Mouse (Mus musculus): ENCODE data around the gene Adamtsl1. TPM values are rescaled to one million over a fixed set of nuclear protein-coding genes. Genes with fewer than 3 reads are reported as not detected.

Gene Adamtsl1
- polyA plus RNA-seq, 1 experiment: 3.2 TPM

DNA sequence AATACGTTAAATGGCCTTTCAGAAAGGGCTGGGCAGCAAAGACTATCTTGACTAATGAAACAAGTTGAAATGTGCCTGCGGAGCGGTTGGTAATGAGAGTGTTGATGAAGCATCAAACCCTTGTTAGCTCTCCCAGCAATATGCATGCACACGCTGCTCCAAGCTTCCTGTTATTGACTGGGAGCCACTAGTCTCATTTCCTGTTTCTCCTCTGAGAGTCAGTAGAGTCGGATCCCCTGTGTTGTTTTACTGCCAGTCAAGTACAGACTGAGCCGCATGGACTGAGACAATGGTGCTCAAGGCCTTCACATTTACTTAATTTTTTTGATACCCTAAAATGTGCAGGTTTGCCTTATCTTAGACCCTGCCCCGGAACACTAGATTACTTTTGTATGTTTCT is 77.1 kb downstream of the Adamtsl1 start:
- Histone ChIP-seq H3K27ac (replicated peaks; ENCODE audit: low read depth, low read length) (no peak overlapping the region), H3K4me3 (ENCODE audit: insufficient read depth, low read depth, low read length) (no peak overlapping the region), H3K4me1 (ENCODE audit: control insufficient read depth, insufficient read depth, insufficient read length, low read length) (no peaks in the 10 kb centered on the region)

DNA sequence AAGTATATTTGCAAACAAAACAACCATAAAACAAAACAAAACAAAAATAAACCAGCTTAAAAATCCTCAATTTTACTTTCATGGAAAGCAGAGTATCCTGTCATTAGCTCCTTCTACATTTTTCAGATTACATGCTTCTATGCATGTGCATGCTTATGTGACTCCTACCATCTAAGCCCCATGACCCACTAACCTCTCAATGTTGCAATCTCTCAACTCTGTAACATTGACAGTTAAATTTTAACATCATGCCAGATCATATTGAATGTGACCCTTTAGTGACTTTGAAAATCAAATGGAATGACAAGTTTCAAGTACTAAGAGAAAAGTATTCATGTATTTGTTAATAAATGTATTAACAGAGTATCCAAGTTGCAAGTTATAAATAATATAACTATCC is 80.2 kb downstream of the Adamtsl1 start:
- Histone ChIP-seq H3K4me1 (ENCODE audit: control insufficient read depth, insufficient read depth, insufficient read length, low read length) (no peaks in the 10 kb centered on the region), H3K27ac (replicated peaks; ENCODE audit: low read depth, low read length) (no peak overlapping the region), H3K4me3 (ENCODE audit: insufficient read depth, low read depth, low read length) (no peak overlapping the region)

DNA sequence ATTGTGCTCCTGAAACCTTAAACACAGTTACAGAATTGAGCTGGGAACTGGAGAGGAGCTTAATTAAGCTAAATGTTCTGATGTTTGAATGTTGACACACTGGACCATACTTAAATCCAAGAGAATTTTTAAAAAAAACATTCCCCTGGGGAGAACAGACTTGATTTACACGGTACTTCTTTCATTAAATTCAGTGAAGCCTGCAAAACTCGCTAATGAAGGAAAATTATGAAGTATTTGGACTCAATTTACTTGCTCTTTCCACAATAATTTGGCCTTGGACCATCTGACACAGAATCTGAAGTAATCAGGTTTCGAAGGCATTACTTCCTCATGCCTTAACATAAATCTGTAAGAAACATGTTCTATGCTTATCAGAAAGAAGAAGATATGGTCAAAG is 99.4 kb downstream of the Adamtsl1 start:
- H3K4me1 ChIP-seq (ENCODE audit: control insufficient read depth, insufficient read depth, insufficient read length, low read length): no peaks in the 10 kb centered on the region
- H3K4me3 ChIP-seq (ENCODE audit: insufficient read depth, low read depth, low read length): no peak overlapping the region
- no peak overlapping the region for H3K27ac ChIP-seq (replicated peaks; ENCODE audit: low read depth, low read length)

DNA sequence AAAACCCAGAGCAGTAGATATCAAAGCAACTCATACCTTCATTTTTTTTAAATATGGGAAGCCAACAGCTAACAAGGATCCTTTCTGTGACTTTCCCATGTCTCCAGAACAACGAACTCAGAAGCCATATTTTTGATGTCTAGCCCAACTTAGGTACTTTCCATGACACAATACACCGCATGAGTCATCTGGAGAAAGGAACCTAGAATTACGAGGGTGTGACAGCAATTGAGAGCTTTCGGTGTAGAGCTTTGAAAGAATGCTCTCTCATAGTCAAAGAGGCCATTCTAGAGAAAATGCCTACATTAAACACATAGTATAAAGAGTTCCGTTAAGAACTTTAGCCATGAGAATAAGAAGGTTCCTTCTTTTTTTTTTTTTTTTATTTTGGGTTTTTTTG is 104.8 kb downstream of the Adamtsl1 start:
- Histone ChIP-seq H3K27ac (replicated peaks; ENCODE audit: low read depth, low read length) (no peak overlapping the region), H3K4me1 (ENCODE audit: control insufficient read depth, insufficient read depth, insufficient read length, low read length) (no peaks in the 10 kb centered on the region), H3K4me3 (ENCODE audit: insufficient read depth, low read depth, low read length) (no peak overlapping the region)

DNA sequence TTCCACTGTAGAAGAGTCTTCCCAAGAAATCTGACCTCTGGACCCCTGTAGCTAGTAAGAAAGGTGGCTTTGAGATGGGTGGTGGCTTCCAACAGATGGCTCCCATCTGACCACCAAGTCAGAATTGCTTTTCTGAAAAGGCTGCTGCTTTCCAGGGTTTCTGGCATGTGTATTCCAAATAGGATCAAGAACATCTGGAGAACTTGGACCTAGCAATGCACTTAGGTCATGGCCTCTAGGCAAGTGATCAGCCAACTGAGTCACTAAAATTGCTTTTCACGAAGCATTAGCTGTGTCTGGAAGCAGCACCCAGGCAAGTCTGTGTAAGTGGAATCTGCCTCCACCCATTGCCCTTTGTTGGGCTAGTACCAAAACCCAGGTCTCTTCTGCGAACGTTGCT is 105.3 kb downstream of the Adamtsl1 start:
- Histone ChIP-seq H3K4me3 (ENCODE audit: insufficient read depth, low read depth, low read length) (no peak overlapping the region), H3K27ac (replicated peaks; ENCODE audit: low read depth, low read length) (no peak overlapping the region), H3K4me1 (ENCODE audit: control insufficient read depth, insufficient read depth, insufficient read length, low read length) (no peaks in the 10 kb centered on the region)

DNA sequence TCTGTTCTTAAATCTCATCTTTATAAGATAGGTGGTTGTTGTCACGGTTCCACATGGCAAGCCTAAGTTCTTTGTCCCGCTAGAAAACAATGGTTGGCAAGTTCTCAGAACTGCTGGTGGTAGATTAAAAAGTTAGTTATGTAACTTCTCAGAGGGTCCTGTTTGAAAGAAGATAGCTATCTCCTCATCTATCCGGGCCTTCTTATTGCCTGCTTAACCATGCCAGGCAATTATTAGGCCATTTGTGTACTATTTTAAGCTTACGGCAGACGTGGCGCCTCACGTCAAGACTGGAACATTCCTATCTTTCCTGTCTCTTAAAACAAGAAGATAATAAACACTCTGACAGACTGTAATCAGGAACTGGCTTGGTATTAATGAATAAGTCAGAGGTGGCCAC is 115.4 kb downstream of the Adamtsl1 start:
- no peak overlapping the region for H3K4me3 ChIP-seq (ENCODE audit: insufficient read depth, low read depth, low read length)
- H3K4me1 ChIP-seq (ENCODE audit: control insufficient read depth, insufficient read depth, insufficient read length, low read length): no peaks in the 10 kb centered on the region
- H3K27ac ChIP-seq (replicated peaks; ENCODE audit: low read depth, low read length): no peak overlapping the region

DNA sequence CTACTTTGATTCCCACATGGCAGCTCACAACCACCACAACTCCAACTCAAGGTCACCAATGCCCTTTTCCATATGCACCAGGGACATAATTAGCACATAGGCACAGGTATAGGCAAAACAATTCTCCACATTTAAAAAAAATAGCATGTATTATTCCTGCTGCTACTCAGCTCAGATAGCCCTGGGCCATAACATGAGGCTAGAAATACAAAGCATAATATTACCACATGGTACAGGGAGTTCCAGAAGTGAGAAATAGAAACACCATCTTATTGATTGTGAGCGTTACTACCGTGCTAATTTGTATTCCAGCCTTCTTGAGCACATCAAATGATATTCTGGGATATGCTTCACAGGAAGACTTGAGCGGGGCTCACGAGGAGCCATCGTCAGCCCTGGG is 155.3 kb downstream of the Adamtsl1 start:
- Histone ChIP-seq H3K4me3 (ENCODE audit: insufficient read depth, low read depth, low read length) (no peak overlapping the region), H3K27ac (replicated peaks; ENCODE audit: low read depth, low read length) (no peak overlapping the region), H3K4me1 (ENCODE audit: control insufficient read depth, insufficient read depth, insufficient read length, low read length) (no peaks in the 10 kb centered on the region)

DNA sequence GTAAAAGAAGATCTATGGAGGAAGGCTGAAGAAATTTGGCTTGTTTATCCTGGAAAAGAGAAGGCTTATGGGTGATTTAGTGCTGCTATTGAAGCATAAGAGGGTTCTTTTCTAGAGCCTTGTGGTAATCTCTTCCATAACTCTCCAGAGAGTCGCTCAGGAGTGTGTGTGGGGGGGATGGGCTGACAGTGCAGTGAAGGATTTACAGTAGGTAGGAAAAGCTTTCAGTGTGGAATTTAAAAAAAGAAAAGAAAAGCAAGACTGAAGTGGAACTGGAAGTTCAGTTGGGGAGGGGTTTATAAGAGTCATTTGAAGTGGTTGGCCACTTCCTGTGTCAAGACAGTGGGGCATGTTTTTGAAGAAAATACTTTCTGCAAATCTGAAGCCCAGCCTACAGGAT is 155.8 kb downstream of the Adamtsl1 start:
- H3K27ac ChIP-seq (replicated peaks; ENCODE audit: low read depth, low read length): no peak overlapping the region
- no peak overlapping the region for H3K4me3 ChIP-seq (ENCODE audit: insufficient read depth, low read depth, low read length)
- no peaks in the 10 kb centered on the region for H3K4me1 ChIP-seq (ENCODE audit: control insufficient read depth, insufficient read depth, insufficient read length, low read length)

DNA sequence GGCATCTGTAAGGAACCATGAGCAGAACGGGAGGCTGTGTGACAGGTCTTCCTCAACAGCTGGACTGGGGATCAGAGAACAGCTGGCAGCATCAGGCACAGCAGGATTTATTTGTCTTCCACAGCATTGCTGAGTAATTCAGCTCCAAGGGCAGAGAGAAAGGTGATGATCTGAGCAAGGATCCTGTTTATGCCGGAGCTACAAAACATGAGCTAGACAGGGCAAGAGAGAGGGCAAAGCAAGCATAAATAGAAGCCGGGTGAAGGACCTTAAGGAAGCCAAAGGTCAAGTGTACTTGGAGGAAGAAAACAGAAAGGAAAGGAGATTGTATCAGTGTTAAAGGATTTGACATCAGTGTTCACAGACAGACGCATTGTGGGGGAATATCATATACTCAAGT is 158.3 kb downstream of the Adamtsl1 start:
- H3K4me1 ChIP-seq (ENCODE audit: control insufficient read depth, insufficient read depth, insufficient read length, low read length): no peaks in the 10 kb centered on the region
- H3K4me3 ChIP-seq (ENCODE audit: insufficient read depth, low read depth, low read length): no peak overlapping the region
- no peak overlapping the region for H3K27ac ChIP-seq (replicated peaks; ENCODE audit: low read depth, low read length)

DNA sequence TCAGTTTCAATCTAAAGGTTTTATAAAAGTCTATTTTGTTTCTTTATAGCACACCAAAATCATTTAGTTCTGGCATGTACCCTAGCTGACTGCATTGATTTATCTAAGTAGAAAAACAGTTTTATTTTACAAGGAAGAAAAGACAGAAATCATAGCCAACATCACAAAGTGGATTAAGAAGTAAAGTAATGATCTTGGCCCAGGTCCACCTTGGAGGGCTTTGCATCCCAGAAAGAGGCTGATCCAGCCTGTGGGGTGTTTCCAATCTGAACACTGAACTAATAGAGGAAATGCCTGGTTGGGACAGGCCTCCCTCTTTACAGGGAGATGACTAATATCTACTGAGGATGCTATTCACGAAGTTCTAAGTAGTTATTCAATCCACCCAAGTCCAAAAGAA is 163.6 kb downstream of the Adamtsl1 start:
- Histone ChIP-seq H3K27ac (replicated peaks; ENCODE audit: low read depth, low read length) (no peak overlapping the region), H3K4me3 (ENCODE audit: insufficient read depth, low read depth, low read length) (no peak overlapping the region), H3K4me1 (ENCODE audit: control insufficient read depth, insufficient read depth, insufficient read length, low read length) (no peaks in the 10 kb centered on the region)

DNA sequence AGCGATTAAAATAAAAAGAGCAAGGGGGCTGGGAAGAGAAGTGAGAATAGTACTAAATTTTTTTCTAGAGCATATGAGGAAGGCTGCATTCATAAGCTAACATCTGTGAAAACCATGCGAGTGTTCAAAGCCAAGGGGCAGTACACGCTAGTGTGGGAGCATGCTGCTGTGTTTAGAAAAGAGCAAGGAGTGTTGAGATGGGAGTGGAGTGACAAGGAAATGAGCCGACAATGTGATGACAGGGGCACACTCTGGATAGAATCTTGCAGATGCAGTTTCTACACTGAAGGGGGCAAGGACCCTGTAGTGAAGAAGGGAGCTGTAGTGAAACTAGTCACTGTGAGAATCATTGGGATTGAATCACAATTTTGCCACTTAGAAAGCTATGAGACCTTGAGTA is 172.2 kb downstream of the Adamtsl1 start:
- Histone ChIP-seq H3K4me3 (ENCODE audit: insufficient read depth, low read depth, low read length) (no peak overlapping the region), H3K27ac (replicated peaks; ENCODE audit: low read depth, low read length) (no peak overlapping the region), H3K4me1 (ENCODE audit: control insufficient read depth, insufficient read depth, insufficient read length, low read length) (no peaks in the 10 kb centered on the region)

DNA sequence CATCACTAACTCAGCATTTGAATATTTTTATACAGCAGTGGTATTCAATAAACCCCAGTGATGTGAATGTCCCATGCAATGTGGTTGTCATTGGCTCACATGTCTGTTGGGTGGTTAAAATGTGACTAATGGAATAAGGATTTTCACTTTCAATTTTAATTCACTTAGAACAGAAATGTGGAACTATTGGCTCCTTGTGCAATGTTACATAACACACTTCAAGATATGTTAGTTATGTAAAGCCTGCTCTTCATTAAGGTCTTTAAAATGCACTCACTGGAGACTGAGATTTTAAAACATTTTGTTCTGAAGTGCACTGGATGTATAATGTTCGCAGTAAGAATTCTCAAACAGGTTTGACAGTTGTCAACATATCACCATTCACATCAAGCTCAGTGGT is 181.3 kb downstream of the Adamtsl1 start:
- Histone ChIP-seq H3K4me3 (ENCODE audit: insufficient read depth, low read depth, low read length) (no peak overlapping the region), H3K4me1 (ENCODE audit: control insufficient read depth, insufficient read depth, insufficient read length, low read length) (no peaks in the 10 kb centered on the region)

DNA sequence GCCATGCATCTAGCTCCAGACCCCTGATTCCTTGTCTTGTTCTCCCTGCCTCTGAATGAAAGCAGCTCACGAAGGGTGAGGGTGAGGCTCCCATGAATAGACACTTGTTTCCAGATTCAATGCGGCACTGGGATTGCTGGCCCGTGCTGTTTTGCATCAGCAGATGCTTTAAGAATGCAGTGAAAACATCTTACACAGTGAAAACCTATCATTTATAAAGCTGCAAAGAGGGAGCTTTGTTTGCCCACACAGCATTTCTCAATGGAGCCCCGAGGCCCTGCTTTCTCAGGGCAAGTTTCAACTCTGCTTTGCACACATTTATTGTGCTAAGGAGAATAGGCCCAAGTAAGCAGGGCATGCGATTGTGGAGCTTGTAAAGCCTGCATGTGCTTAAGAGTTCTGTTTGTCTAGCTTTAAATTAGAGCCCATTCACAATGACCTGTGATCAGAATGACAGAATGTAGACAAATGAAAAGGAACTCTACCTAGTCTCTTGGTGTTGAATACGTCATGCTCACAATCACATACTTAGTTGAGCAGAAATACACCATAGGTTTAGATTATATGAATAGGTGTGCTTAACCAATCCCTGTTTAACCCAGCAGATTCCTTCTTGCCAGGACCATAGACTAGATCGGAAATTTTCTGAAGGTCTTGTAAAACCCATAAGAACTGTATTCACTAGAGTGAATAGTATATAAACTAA is 193.5 kb downstream of the Adamtsl1 start:
- Histone ChIP-seq H3K4me3 (ENCODE audit: insufficient read depth, low read depth, low read length) (no peak overlapping the region), H3K4me1 (ENCODE audit: control insufficient read depth, insufficient read depth, insufficient read length, low read length) (no peaks in the 10 kb centered on the region), H3K27ac (replicated peaks; ENCODE audit: low read depth, low read length) (no peak overlapping the region)

More for the DNA sequence above, 181.3 kb downstream of the Adamtsl1 start:
- no peak overlapping the region for H3K27ac ChIP-seq (replicated peaks; ENCODE audit: low read depth, low read length)

DNA sequence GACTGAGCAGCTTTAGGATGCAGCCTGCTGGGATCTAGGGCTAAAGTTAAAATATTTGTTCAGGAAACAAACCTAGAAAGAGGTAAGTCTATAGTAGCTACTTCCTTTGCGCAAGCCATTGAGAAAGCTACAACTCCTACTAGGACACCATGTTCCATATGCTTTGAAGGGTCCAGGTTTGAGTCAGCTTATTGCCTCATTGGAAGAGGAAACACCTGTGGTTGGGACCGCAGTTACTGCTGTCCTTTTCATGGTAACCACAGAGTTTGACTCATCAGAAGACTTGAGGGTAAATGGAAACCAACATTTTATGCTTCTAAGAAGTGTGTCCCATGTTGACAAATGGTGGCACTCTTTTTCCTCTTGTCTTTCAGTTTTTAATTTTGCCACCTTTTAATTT is 195.7 kb downstream of the Adamtsl1 start:
- Histone ChIP-seq H3K4me1 (ENCODE audit: control insufficient read depth, insufficient read depth, insufficient read length, low read length) (no peaks in the 10 kb centered on the region), H3K27ac (replicated peaks; ENCODE audit: low read depth, low read length) (no peak overlapping the region), H3K4me3 (ENCODE audit: insufficient read depth, low read depth, low read length) (no peak overlapping the region)

DNA sequence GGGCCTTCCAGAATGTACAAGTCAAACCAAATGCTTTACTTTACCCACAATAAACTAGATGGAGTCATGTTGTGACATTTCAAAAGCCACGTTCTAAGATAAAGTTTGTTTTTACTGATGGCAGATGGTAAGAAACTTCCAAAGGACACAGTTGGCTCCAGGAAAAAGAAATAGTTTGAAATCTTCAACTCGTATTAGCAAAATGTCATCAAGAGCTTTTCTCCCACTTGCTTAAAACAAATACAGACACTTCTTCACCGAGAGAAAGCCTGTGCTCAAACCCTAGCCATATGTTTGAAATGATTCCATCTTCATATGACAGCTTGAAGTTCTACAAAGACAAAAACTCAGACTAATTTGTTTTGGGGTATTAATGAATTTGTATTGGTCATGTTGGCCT is 211.0 kb downstream of the Adamtsl1 start:
- Histone ChIP-seq H3K27ac (replicated peaks; ENCODE audit: low read depth, low read length) (no peak overlapping the region), H3K4me3 (ENCODE audit: insufficient read depth, low read depth, low read length) (no peak overlapping the region)

DNA sequence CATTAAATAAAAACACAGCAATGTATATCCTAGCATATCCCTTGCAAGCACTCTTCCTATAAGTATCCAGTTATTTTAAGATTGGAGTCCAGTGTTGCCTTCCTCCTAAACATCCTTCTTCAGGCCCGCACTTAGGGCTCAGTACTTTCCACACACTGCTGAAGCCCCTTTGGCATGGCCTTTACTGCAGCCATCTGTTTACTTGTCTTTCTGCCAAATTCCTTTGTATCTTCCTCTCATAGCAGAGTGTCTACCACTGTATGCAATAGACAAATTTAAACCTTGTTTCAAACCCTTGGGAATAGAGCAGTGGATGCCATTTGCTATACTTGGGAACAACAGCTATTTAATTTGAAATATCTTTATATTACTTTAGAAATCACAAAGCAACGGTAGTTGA is 213.8 kb downstream of the Adamtsl1 start:
- H3K4me1 ChIP-seq (ENCODE audit: control insufficient read depth, insufficient read depth, insufficient read length, low read length): no peaks in the 10 kb centered on the region

More for the DNA sequence above, 211.0 kb downstream of the Adamtsl1 start:
- no peaks in the 10 kb centered on the region for H3K4me1 ChIP-seq (ENCODE audit: control insufficient read depth, insufficient read depth, insufficient read length, low read length)

More for the DNA sequence above, 213.8 kb downstream of the Adamtsl1 start:
- Histone ChIP-seq H3K27ac (replicated peaks; ENCODE audit: low read depth, low read length) (no peak overlapping the region), H3K4me3 (ENCODE audit: insufficient read depth, low read depth, low read length) (no peak overlapping the region)

All from brown adipose tissue, adult 24 weeks (tissue).